Mouse (Mus musculus) frontal cortex, adult (tissue): ENCODE measurements around the gene Fry.

ENCODE experiments used
- ATAC-seq: cut with Nextera tagmentation; 2 replicates; pipeline ENCODE4 v1.9.2; 2017; ENCODE audit warnings: mild to moderate bottlenecking, moderate library complexity, mixed read lengths; ENCODE audit not compliant: low TSS enrichment

The Fry gene

GRCm38 (mm10) chr5:150332810-150333209 lies 214.4 kb downstream of the Fry start:
- no peak for ATAC-seq

GRCm38 (mm10) chr5:150333328-150333731 lies 214.9 kb downstream of the Fry start:
- ATAC-seq: no peak

GRCm38 (mm10) chr5:150336451-150336850 lies 218.0 kb downstream of the Fry start:
- ATAC-seq: no peak

GRCm38 (mm10) chr5:150337696-150338095 lies 219.3 kb downstream of the Fry start:
- peak; percentile 47; the same call in 1 of the 2 replicates for ATAC-seq

- no peak for ATAC-seq
These were observed 222.5 kb downstream of the Fry start for GRCm38 (mm10) chr5:150340944-150341343.

GRCm38 (mm10) chr5:150342139-150342538 lies 223.7 kb downstream of the Fry start:
- ATAC-seq: no peak

GRCm38 (mm10) chr5:150345946-150346345 lies 227.5 kb downstream of the Fry start:
- peak; percentile 31 for ATAC-seq

GRCm38 (mm10) chr5:150346378-150346777 lies 227.9 kb downstream of the Fry start:
- ATAC-seq: peak; percentile 89

- no peak for ATAC-seq
These were observed 229.4 kb downstream of the Fry start for GRCm38 (mm10) chr5:150347845-150348244.

GRCm38 (mm10) chr5:150348302-150348701 lies 229.9 kb downstream of the Fry start:
- no peak for ATAC-seq

- ATAC-seq: no peak
These were observed 232.7 kb downstream of the Fry start for GRCm38 (mm10) chr5:150351191-150351590.

GRCm38 (mm10) chr5:150358671-150359070 lies 240.2 kb downstream of the Fry start:
- no peak for ATAC-seq

- ATAC-seq: no peak
These were observed 243.8 kb downstream of the Fry start for GRCm38 (mm10) chr5:150362241-150362640.

- no peak for ATAC-seq
These were observed 246.2 kb downstream of the Fry start for GRCm38 (mm10) chr5:150364621-150365020.

GRCm38 (mm10) chr5:150367027-150367426 lies 248.6 kb downstream of the Fry start:
- ATAC-seq: no peak

GRCm38 (mm10) chr5:150370291-150370690 lies 251.8 kb downstream of the Fry start:
- no peak for ATAC-seq

GRCm38 (mm10) chr5:150370895-150371294 lies 252.4 kb downstream of the Fry start:
- no peak for ATAC-seq

GRCm38 (mm10) chr5:150372956-150373355 lies 254.5 kb downstream of the Fry start:
- no peak for ATAC-seq

GRCm38 (mm10) chr5:150374778-150375559 lies 256.5 kb downstream of the Fry start:
- ATAC-seq: no peak

- ATAC-seq: no peak
These were observed 260.1 kb downstream of the Fry start for GRCm38 (mm10) chr5:150378586-150378985.

GRCm38 (mm10) chr5:150380767-150381166 lies 262.3 kb downstream of the Fry start:
- ATAC-seq: no peak

GRCm38 (mm10) chr5:150382411-150382810 lies 264.0 kb downstream of the Fry start:
- ATAC-seq: no peak
